Mouse (Mus musculus): ENCODE results near the gene Ltv1. TPM values are rescaled to one million over a fixed set of nuclear protein-coding genes. Genes with fewer than 3 reads are reported as not detected.

The Ltv1 gene
- polyA plus RNA-seq, 1 experiment = 19.5 TPM

DNA sequence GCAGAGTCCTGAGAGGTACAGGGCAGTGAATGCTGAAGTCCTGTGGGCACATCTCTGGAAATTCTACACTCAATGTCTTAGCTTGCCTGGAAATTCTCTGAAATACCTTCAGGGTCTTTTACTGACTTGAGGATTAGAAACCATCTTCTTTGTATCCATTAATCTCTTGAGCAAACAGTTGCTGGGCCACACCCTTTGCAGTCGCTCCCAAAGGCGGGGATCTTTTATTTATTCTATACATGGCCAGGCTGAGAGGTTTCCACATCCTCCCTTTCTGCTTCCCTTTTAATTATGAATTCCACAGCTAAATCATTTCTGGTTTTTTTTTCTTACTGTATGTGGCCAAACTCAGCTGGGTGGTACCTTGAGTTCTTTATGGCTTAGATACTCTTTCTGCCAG lies 52.5 kb downstream of the Ltv1 start:
- TF ChIP-seq MYOG (IDR thresholded peaks at IDR 0.05; ENCODE audit: control insufficient read depth, extremely low read depth, insufficient read length) (no peak), MYOD1 (IDR thresholded peaks at IDR 0.05; ENCODE audit: control insufficient read depth, insufficient read length, low read depth) (no peak), CTCF (IDR thresholded peaks at IDR 0.05; ENCODE audit: control insufficient read depth, insufficient read depth, insufficient read length) (no peak), MAX (IDR thresholded peaks at IDR 0.05) (no peak)
- H3K36me3 ChIP-seq (ENCODE audit: control insufficient read depth, insufficient read depth) = no peaks in the 10 kb centered on the region
- H3K79me3 ChIP-seq (ENCODE audit: low read depth) = no peaks in the 10 kb centered on the region
- peaks cover 25% of the 10 kb centered on the region for H3K27me3 ChIP-seq (ENCODE audit: control insufficient read depth, insufficient read depth, insufficient read length)
- H3ac ChIP-seq (ENCODE audit: control insufficient read depth, insufficient read length, low read depth) = no peak overlapping the region
- H3K4me3 ChIP-seq (ENCODE audit: insufficient read depth, poor library complexity, severe bottlenecking) = no peak overlapping the region
- no peaks in the 10 kb centered on the region for H3K79me2 ChIP-seq (ENCODE audit: control insufficient read depth, insufficient read depth)

DNA sequence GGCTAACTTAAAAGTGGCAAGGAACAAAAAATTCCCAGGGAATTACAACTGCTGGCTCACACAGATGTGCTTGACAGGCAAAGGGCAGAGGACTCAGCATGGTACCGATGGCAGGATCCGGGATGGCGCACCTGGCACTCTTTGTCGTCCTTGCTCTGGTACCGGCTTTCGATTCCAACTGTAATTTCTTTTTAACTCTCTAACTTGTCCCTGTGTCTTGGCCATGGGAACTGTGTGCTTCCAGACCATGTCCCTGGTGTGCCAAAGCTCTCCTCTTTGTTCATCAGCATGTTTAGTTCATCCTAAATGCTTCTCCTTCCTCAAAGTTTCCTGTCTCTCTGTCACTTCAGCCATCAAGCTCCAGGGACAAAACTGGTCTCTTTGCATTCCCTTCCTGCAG lies 55.1 kb downstream of the Ltv1 start:
- no peak overlapping the region for H3K4me3 ChIP-seq (ENCODE audit: insufficient read depth, poor library complexity, severe bottlenecking)
- H3K79me3 ChIP-seq (ENCODE audit: low read depth) = no peaks in the 10 kb centered on the region
- TF ChIP-seq MYOG (IDR thresholded peaks at IDR 0.05; ENCODE audit: control insufficient read depth, extremely low read depth, insufficient read length) (no peak), USF1 (IDR thresholded peaks at IDR 0.05; ENCODE audit: low read depth) (no peak), FOSL1 (IDR thresholded peaks at IDR 0.05; ENCODE audit: insufficient read depth, low read length, poor library complexity, severe bottlenecking) (no peak), MYOD1 (IDR thresholded peaks at IDR 0.05; ENCODE audit: control insufficient read depth, insufficient read length, low read depth) (no peak), MAX (IDR thresholded peaks at IDR 0.05) (no peak), CEBPB (IDR thresholded peaks at IDR 0.05; ENCODE audit: low read depth) (no peak), CTCF (IDR thresholded peaks at IDR 0.05; ENCODE audit: control insufficient read depth, insufficient read depth, insufficient read length) (no peak)
- no peaks in the 10 kb centered on the region for H3K36me3 ChIP-seq (ENCODE audit: control insufficient read depth, insufficient read depth)
- peaks cover 25% of the 10 kb centered on the region for H3K27me3 ChIP-seq (ENCODE audit: control insufficient read depth, insufficient read depth, insufficient read length)
- H3K79me2 ChIP-seq (ENCODE audit: control insufficient read depth, insufficient read depth) = no peaks in the 10 kb centered on the region
- no peak overlapping the region for H3ac ChIP-seq (ENCODE audit: control insufficient read depth, insufficient read length, low read depth)

DNA sequence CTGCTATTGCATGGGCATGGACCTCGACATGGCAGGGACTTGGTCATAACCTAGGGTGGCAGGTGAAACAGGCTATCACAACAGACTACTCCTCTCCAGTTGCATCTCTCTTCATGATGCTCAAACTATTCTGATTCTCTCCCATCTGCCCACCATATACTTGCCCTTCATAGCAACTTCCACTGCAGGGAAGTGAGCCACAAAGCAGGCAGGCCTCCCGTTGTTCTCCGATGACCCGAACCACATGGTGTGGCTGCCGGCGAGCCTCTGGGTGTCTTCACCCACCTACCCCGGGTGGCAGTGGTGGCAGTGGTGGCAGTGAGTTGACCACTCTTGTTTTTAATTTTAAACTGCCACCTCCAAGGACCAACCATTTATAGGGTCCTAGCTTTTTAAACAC lies 57.2 kb downstream of the Ltv1 start:
- H3K4me3 ChIP-seq (ENCODE audit: insufficient read depth, poor library complexity, severe bottlenecking) = no peak overlapping the region
- TF ChIP-seq MAX (IDR thresholded peaks at IDR 0.05) (no peak), FOSL1 (IDR thresholded peaks at IDR 0.05; ENCODE audit: insufficient read depth, low read length, poor library complexity, severe bottlenecking) (no peak), CTCF (IDR thresholded peaks at IDR 0.05; ENCODE audit: control insufficient read depth, insufficient read depth, insufficient read length) (no peak), MYOD1 (IDR thresholded peaks at IDR 0.05; ENCODE audit: control insufficient read depth, insufficient read length, low read depth) (no peak), USF1 (IDR thresholded peaks at IDR 0.05; ENCODE audit: low read depth) (no peak), CEBPB (IDR thresholded peaks at IDR 0.05; ENCODE audit: low read depth) (no peak), MYOG (IDR thresholded peaks at IDR 0.05; ENCODE audit: control insufficient read depth, extremely low read depth, insufficient read length) (no peak)
- H3K36me3 ChIP-seq (ENCODE audit: control insufficient read depth, insufficient read depth) = no peaks in the 10 kb centered on the region
- peaks cover 17% of the 10 kb centered on the region for H3K27me3 ChIP-seq (ENCODE audit: control insufficient read depth, insufficient read depth, insufficient read length)
- no peaks in the 10 kb centered on the region for H3K79me2 ChIP-seq (ENCODE audit: control insufficient read depth, insufficient read depth)
- no peak overlapping the region for H3ac ChIP-seq (ENCODE audit: control insufficient read depth, insufficient read length, low read depth)
- no peaks in the 10 kb centered on the region for H3K79me3 ChIP-seq (ENCODE audit: low read depth)

DNA sequence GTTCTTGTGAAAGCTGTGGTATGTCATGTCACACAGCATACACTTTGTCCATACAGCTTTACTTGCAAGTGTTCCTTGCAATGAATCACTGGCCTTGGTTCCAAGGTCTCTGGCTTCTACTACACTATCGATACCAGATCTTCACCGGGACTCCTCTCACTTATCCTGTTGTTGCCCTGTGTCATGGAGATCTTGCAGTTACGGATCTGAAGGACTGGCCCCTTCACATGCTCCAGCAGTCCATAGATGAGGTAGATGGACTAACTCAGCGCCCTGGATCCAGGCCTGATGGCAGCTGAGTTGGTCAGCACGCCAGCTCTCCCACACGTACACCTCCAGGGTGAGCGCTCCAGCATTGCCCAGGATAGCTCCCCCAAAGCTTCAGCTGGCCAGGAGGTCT lies 57.7 kb downstream of the Ltv1 start:
- TF ChIP-seq CEBPB (IDR thresholded peaks at IDR 0.05; ENCODE audit: low read depth) (no peak), FOSL1 (IDR thresholded peaks at IDR 0.05; ENCODE audit: insufficient read depth, low read length, poor library complexity, severe bottlenecking) (no peak), MAX (IDR thresholded peaks at IDR 0.05) (no peak), CTCF (IDR thresholded peaks at IDR 0.05; ENCODE audit: control insufficient read depth, insufficient read depth, insufficient read length) (no peak), MYOG (IDR thresholded peaks at IDR 0.05; ENCODE audit: control insufficient read depth, extremely low read depth, insufficient read length) (no peak), USF1 (IDR thresholded peaks at IDR 0.05; ENCODE audit: low read depth) (no peak), MYOD1 (IDR thresholded peaks at IDR 0.05; ENCODE audit: control insufficient read depth, insufficient read length, low read depth) (no peak)
- no peak overlapping the region for H3ac ChIP-seq (ENCODE audit: control insufficient read depth, insufficient read length, low read depth)
- peaks cover 16% of the 10 kb centered on the region for H3K27me3 ChIP-seq (ENCODE audit: control insufficient read depth, insufficient read depth, insufficient read length)
- H3K36me3 ChIP-seq (ENCODE audit: control insufficient read depth, insufficient read depth) = no peaks in the 10 kb centered on the region
- no peaks in the 10 kb centered on the region for H3K79me3 ChIP-seq (ENCODE audit: low read depth)
- H3K79me2 ChIP-seq (ENCODE audit: control insufficient read depth, insufficient read depth) = no peaks in the 10 kb centered on the region
- H3K4me3 ChIP-seq (ENCODE audit: insufficient read depth, poor library complexity, severe bottlenecking) = no peak overlapping the region

DNA sequence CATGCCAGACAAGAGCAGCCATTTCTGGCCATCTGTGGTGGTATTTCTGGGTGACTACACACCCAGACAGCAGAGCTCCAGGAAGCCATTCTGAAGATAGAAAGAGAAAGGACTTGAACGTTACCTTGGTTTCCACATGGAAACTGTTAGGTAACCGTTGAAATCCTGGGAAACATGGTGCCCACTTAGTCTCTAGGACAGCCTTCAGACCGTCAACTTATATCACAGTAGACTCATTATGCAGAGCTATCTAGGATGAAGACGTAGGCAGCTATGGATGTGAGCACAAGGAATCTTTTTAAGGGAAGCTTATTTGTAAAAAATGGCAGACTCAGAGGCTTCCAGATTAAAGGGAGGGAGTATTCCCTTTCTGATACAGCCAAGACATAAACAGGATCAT lies 59.1 kb downstream of the Ltv1 start:
- H3K36me3 ChIP-seq (ENCODE audit: control insufficient read depth, insufficient read depth) = no peaks in the 10 kb centered on the region

More for the DNA sequence above, 59.1 kb downstream of the Ltv1 start:
- Histone ChIP-seq H3K79me3 (ENCODE audit: low read depth) (no peaks in the 10 kb centered on the region), H3K27me3 (ENCODE audit: control insufficient read depth, insufficient read depth, insufficient read length) (peaks cover 10% of the 10 kb centered on the region), H3ac (ENCODE audit: control insufficient read depth, insufficient read length, low read depth) (no peak overlapping the region), H3K79me2 (ENCODE audit: control insufficient read depth, insufficient read depth) (no peaks in the 10 kb centered on the region), H3K4me3 (ENCODE audit: insufficient read depth, poor library complexity, severe bottlenecking) (no peak overlapping the region)
- TF ChIP-seq FOSL1 (IDR thresholded peaks at IDR 0.05; ENCODE audit: insufficient read depth, low read length, poor library complexity, severe bottlenecking) = no peak
- TF ChIP-seq USF1 (IDR thresholded peaks at IDR 0.05; ENCODE audit: low read depth) = no peak
- no peak for TF ChIP-seq CTCF (IDR thresholded peaks at IDR 0.05; ENCODE audit: control insufficient read depth, insufficient read depth, insufficient read length)
- no peak for TF ChIP-seq MYOD1 (IDR thresholded peaks at IDR 0.05; ENCODE audit: control insufficient read depth, insufficient read length, low read depth)
- TF ChIP-seq MYOG (IDR thresholded peaks at IDR 0.05; ENCODE audit: control insufficient read depth, extremely low read depth, insufficient read length) = no peak
- no peak for TF ChIP-seq CEBPB (IDR thresholded peaks at IDR 0.05; ENCODE audit: low read depth)
- no peak for TF ChIP-seq MAX (IDR thresholded peaks at IDR 0.05)

Other genes starting within 250 kb of the Ltv1 start
- 2.5 TPM for gene Stx11, start 228.9 kb downstream of the Ltv1 start, polyA plus RNA-seq (2012; fragmentation: generic; extraction: Trizol)
- gene Sf3b5, start 187.8 kb downstream of the Ltv1 start, polyA plus RNA-seq (2012; fragmentation: generic; extraction: Trizol) = 43.7 TPM
- 1.0 TPM for gene Plagl1, start 132.7 kb downstream of the Ltv1 start, polyA plus RNA-seq (2012; fragmentation: generic; extraction: Trizol)
- gene Zc2hc1b, start 15.1 kb downstream of the Ltv1 start, polyA plus RNA-seq (2012; fragmentation: generic; extraction: Trizol) = not detected

Data from C2C12 (cell line).